Mouse (Mus musculus): ENCODE data around the gene Rhbdd1.

Gene Rhbdd1

DNA sequence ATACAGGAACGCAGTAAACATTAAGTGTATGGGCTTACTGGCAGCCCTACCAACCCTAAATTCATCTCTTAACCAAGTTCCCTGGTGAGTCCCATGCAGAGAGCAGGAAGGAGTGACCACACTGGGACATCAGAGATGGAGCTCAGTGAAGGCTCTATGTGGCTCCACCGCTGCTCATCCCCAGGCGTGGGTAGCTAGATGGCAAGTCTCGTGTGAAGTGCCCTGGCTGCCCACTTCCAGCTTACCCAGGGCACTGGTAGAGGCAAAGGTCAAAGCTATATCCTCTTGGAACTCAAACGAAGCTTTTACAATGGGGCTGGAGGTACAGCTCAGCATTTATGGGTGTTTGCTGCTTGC is 117.4 kb downstream of the Rhbdd1 start:
- DNase-seq (ENCODE audit: low spot score), result no peak

DNA sequence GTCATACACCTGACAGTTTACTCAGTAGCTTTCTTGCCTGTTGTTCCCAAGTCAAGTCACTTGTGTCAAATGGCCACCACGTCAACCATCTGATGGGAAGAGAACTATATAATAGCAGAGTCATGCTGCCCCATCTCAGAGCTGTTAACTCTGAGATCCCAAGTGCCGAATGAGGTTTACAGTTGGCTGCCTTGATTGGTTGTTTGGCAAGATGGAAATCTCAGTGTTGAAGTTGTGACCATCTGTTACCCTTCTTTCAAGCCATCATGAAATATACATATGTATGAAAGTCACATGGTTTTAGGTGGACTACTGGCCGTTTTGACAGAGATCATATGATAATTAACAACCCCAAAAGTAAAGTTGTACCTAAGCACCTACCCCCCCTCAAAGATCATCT is 121.0 kb downstream of the Rhbdd1 start:
- no peak for DNase-seq (ENCODE audit: low spot score)

DNA sequence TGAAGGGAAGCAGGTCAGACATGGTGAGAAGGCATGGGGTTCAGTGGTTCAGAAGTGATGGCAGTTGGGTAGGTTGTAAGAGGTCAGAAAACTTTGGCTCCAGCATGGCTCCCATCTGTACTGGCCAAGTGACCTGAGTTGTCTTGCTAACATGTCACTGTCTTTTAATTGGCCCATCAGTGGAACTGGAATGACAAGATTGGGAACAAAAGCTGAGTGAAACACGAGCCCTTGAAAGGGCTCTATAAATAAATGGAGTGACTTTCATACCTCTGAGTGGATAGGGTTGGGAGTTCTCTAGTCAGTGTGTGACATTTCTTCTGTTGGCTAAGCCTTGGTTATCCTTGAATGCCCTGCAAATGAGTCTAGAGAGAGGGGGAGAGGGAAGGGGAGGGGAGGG is 123.9 kb downstream of the Rhbdd1 start:
- DNase-seq (ENCODE audit: low spot score), result no peak

DNA sequence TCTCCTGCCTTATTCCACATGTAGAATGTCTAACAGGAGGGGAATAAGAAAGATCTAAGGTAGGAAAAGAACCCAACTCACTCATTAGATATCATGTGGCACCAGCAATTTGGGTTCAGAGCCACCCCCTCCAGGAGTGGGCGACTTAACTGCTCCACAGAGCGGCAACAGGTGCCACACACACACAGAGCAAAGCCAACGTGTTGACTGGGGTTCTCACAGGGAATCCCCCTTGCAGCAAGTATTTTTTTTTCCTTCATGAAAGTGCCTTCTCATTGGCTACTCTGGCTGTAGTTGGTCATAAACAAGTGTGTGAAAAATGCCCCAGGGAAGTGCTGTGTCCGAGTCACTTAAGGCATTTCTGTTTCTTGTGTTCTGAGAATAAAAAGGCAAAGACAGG is 127.3 kb downstream of the Rhbdd1 start:
- DNase-seq (ENCODE audit: low spot score), result no peak

DNA sequence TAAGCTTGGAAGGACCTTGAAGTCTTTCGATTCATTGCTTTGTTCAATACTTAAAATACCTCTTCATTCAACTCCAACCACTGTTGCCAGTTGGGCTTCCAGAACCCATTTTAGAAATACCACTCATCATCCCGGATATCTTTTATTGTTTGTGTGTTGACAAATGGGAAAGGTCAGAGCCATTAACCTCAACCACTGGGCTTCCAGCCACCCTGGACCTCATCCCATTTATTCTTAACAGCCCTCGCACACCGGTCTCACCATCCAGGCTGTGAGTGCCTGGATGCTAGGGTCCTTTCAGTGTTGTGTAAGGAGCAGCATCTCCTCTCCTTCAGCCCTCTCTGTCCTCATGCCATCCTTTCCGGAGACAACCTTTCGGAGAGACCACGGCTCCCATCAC is 129.8 kb downstream of the Rhbdd1 start:
- no peak for DNase-seq (ENCODE audit: low spot score)

DNA sequence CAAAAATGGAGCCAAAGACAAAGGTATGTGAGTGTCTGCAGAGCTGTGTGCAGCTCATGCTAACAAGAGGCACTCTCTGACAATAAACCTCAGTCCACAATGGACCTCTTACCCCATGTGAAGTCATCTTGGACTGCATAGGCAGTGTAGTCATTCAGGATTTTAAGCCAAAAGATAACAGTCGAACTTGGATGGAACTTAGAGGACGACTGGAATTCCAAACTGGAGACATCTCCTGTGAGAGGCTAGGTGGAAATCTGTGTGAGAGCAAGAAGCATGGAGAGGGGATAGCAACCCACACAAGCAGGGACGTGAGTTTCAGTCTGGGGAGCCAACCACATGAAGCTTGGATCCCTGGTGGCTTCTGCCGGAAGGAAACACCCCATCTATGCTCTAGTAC is 133.6 kb downstream of the Rhbdd1 start:
- DNase-seq (ENCODE audit: low spot score), result no peak

DNA sequence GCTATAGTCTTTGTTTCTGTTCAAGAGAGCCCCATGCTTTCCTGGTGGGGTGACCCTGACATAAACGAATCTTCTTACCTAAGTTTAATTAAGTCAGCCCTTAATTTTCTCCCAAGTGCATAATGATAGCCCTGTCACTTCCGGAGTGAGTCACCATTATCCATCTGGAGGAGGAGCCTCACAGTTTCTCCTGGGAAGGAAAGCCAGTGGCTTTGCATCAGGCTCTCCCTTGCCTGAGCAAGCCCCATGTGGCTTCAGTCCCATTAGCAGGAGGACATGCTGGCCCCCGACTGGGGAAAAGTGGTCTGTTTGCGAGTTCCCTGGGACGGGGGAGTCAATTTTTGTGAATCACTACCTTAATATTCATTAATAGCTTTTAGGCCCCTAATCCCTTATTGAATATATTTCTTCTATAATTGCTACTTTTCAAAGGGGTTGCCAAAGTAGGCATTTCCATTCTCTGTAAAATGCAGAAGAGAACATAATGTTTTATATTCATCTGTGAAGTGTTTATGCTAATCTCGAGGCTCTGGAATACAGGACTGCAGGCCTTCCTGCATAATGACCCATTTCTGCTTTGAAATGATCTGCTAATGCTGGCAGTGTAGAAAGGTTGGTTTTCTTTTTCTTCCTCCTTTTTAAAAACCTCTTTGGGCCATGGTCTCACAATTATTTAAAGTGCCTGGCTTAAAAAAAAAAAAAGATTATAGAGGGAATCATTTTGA is 135.8 kb downstream of the Rhbdd1 start:
- DNase-seq (ENCODE audit: low spot score), result no peak

DNA sequence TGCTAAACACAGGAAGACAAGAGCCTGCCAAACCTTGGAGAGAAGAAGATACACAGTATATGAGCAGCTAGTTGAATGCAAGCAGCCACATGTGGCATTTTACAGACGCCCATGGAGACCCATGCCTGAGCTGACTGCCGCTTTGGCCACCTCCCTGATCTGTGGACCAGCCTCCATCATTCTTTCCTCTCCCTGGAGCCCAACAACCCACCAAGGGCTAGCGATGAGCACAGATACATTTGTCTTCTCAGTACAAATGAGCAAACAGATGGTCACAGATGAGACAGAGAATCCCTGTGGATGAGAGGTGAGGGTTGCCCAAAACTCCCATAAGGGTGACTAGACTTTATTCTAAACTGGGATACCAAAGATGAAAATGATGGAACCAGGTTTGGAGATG is 137.8 kb downstream of the Rhbdd1 start:
- no peak for DNase-seq (ENCODE audit: low spot score)

DNA sequence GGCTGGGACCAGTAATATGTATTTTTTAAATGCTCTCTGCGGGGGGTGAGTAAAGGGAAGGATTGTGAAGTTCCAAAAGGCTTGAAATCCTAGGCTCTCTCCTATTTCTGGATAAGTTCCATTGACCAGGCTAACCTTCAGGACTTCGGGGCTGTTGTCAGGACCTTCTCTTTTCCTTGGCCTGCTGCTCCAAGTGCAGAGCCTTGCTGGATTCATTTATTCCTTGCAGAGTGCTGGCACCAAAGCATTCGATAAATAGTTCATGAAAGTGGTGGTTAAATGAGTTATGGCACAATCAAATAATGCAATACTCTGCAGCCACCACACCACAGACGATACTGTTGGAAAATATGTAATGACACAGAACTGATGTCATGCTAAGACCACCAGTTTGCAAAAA is 143.1 kb downstream of the Rhbdd1 start:
- no peak for DNase-seq (ENCODE audit: low spot score)

DNA sequence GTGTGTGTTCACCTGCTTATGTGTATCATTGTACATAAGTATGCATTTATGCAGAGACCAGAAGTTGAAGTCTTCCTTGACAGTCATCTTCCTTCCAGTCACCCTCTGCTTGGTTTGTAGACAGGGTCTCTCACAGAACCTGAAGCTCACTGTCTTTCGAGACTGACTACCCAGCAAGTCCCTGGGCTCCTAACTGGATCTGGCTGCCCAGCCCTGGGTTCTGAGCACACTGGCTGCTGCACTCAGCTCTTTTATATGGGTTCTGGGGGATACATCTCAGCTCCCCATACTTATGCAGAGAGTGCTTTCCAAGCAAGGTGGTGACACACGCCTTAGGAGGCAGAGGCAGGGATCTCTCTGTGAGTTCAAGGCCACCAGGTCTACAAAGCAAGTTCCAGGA is 143.7 kb downstream of the Rhbdd1 start:
- DNase-seq (ENCODE audit: low spot score), result no peak

DNA sequence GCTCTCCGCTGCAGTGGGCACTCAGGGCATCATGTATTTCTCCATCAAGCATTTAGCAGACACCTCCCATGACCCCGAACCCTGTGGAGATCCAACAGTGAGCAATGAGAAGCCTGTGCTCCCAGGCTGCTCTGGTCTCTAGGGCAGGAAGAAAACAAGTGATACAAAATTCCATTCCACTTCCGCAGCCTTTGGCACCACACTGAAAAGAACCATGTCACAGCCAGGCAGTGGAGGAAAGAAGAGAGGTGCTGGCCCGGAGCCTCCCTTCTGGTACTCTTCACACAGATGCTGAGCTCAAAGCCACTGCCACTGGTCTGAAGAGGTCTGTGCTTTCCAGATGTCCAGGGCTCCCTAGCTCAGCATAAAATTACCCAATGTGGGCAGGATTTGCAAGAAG is 144.8 kb downstream of the Rhbdd1 start:
- no peak for DNase-seq (ENCODE audit: low spot score)

DNA sequence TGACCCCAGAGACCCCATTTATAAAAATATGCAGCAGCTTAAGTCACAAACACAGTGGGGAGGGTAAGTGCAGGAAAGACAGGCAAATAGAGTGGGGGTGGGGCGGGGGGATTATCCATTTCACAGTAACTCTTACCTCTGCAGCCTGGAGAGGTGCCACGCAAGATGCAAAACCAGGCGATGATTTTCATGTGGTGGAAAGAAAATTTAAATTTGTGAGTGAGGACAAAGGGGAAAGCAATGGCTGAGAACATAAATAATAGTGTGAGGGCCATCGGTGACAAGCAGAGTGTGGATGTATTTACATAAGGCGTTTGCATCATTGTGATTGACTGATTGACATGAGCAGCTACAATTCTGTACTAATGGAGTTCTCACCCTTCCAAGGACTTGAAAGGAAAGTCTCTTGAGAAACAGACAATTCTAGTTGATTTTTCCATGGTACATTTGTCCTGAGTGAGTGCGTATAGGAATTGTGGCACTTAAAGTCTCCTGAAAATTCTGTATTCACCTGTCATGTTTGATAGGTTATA is 149.1 kb downstream of the Rhbdd1 start:
- DNase-seq (ENCODE audit: low spot score), result no peak

DNA sequence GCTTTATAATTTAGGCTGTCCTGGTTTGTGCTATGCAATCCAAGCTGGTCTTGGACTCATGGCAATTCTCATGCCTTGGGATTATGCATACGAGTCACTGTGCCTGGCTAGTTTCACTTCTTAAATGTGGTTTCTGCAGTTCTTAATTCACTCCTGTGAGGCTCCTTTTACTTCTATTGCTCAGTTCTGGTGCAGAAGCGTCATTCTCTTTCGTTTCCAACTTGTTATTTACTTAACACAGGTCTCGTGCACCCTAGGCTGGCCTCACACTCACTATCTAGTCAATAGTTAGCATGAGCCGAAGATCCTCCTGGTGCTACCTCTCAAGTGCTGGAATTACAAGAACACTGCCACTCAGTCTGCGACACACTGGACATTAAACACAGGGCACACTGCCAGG is 152.6 kb downstream of the Rhbdd1 start:
- no peak for DNase-seq (ENCODE audit: low spot score)

DNA sequence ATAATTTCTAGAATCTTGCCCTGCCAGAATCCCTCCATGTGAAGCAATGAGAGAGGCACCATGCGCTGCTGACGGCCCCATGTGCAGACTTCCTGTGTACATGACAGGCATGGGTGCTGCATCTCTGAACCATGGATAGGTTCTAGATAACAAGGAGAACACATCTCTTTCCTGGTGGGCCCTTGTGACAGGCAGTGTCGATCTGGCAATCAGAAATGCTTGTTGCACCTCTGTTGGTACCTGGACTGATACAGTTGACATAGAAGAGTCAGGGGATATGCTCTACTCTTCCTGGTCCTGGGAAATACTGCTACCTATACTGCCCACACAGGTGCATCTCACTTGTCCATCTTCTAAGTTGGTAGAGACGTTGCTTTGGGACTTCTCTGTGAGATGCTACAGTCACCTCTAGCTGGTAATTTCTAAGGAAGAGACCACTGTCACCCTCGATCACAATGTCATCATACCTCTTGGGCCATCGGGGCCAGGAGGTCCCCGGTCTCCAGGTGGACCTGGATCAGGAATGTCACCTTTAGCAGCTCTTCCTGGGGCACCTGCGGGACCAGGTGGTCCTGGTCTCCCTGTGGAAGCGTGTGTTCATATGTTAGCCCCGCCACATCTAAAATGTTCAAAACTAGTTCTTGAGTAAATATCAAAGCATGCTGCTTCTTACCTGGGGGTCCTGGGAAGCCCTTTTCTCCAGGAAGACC is 154.4 kb downstream of the Rhbdd1 start:
- DNase-seq (ENCODE audit: low spot score), result no peak

DNA sequence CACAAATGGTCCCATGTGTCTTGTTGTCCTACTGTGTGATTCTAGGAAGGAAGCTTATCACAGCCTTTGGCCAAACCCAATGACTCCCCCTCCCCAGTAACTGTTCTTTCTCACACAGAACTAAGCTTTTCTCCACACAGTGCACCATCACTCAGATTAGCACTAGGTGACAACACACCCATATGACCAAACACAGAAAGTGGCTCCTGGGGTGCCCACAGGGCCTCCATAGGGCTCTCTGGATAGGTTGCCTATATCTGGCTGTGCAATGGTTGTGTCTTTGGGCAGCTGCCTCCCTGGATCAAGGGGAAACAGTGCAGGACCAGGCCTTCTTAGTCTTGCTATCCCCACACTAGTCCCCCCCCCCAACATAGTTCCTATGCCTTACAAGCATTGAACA is 157.2 kb downstream of the Rhbdd1 start:
- no peak for DNase-seq (ENCODE audit: low spot score)

DNA sequence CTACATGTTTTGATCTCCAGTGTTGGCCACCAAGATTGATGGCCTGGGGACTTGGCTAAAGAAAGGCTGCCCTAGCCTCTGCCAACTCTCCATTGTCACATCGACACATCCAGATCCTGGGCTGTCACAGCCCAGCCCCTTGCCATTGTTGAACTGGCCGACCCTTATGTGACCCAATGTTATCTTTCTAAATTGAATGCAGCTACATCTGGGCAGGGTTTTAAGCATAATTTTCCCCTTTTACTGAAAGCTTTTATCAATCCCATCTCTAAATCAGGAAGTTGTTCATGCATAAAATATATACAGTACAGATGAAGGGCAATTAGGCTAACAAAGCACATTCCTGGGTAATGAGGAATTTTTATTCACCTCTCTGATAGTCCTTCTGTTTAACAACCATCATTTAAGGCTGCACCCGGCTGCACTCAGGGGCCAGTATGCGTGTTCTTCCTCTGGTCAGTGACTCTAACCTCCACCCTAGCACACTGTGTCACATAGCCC is 158.3 kb downstream of the Rhbdd1 start:
- no peak for DNase-seq (ENCODE audit: low spot score)

DNA sequence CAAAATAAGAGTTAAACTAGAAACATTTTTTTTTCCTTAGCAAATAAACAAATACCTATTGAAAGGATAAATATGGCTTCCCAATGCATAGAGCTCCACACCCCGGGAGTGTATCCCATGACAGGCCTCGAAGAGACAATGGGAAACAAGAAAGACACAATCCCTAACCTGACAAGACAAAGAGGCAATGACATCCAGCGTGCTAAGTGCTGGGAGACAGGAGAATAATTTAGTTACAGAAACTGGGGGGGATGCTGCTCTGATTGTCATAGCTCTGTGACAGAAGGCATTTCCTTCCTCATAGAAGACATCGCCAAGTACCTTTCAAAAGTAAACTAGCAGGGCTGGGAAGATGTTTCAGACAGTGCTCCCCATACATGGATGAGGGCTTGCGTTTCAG is 159.0 kb downstream of the Rhbdd1 start:
- no peak for DNase-seq (ENCODE audit: low spot score)

DNA sequence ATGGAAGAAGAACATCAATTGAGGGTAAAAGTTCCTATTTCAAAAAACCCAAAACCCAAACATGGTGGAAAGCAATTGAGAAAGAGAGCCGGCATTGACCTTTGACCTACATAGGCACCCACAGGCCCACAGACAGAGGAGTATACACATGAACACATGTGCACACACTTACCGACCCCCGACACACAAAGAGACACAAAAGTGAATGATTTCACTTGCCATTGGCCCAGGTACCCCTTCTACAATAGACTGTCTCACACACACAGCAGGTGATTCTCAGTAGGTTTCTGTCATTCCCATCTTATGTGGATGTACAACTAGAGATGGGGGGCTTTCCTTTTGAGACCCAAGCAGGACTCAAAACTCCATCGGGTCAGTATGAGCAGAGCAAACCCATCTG is 159.6 kb downstream of the Rhbdd1 start:
- no peak for DNase-seq (ENCODE audit: low spot score)

DNA sequence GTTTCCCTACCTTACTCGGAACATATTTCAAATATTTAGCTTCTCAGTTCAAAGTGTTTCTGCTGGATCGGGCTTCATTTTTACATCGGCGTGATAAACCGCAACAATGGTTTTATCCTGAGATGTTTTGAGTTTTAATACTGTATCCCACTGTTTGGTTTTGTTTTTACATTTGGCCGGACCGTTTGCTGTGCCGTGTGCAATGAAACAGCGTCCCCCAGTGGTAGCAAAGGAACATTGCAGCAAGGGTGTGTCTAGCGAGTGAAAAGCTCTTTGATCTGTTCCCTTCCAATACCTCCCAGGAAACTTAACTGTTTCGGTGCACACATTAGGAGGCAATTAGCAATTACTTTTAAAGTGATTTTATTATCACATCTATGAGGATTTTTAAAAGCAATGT is 160.0 kb downstream of the Rhbdd1 start:
- no peak for DNase-seq (ENCODE audit: low spot score)

DNA sequence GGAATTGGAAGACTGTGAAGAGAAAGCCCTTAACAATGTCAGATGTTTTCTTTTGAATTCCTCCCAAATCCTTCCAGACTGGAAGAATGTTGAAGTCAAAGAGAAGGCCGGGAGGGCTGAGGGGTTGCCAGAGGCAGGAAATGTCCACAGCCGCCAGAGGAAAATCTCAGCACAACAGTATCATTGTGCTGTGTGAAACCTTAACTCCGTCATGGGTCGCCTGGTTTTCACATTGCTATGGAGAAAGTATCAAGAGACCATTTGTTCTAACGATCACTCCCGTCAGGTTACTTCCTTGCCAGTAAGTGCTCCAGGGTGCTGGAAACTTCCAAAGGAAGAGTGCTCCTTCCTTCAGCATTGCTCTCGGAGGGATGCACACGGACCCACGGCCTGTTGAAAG is 160.5 kb downstream of the Rhbdd1 start:
- DNase-seq (ENCODE audit: low spot score), result no peak

DNA sequence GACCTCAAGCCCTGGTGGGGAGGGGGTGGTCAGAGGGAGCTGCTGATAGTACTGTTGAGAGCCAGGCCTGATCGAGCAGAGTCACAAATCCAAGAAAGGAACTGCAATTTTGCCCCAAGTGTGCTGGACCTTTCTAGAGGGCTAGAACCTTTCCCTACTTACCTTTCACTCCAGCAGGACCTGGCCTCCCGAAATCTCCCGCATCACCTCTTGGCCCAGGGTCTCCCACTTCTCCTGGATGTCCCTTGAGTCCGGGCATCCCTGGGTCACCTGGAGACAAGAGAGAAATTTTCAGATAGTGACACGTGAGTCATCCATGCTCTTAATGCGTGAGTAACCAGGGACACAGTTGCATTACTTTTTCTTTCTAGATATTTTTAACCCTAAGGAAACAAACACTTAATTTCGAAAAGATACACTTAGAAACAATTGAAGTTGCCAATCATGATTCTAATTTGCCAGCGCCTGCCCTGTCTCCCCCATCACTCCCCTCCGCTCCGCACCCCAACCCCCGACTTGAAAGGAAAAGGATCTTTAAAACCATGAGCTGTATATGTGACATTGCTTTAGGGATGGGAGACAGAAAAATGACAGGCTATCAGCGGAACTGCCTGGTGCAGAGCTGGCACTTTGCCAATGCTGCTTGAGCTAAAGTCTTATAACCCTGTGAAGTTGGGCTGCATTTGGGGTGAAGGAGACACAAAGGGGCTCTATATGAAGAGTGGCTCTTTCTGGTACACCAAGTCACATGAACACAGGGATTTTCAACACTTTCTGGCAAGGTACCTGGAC is 163.6 kb downstream of the Rhbdd1 start:
- DNase-seq (ENCODE audit: low spot score), result no peak

DNA sequence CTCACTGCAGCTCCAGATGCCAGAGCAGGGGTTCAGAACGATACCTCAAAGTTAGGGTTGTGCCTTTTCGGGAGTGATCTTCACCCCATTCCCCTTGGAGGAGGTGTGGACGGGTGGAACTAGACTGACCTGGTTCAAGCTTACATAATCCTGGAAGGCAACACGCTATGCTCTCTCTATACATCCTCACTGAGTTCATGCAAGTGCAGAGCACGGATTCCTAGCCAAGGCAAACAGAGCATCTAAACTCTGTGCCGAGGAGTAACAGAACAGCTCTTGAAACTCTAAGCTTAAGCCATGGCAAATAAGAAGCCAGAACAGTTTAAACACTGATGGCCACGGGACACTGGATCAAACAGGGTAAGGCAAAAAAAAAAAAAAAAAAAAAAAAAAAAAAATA is 166.1 kb downstream of the Rhbdd1 start:
- DNase-seq (ENCODE audit: low spot score), result no peak

DNA sequence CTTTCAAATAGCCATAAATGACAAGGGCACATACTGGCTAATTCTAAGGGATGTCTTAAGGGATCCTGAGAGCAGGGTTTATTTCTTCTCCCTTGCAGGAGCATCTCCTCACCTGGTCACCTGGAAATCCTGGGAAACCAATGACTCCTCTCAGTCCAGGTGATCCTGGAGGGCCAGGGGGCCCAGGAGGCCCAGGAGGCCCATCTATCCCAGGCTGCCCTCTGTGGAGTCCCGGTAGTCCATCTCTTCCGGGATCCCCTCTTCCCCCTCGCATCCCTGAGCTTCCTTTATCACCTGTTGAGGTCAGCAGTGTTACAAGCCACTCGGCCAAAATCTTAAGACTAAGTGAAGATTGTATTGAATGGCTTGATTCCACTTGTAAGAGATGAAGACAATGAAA is 170.1 kb downstream of the Rhbdd1 start:
- DNase-seq (ENCODE audit: low spot score), result no peak
